Mouse (Mus musculus) CH12.LX (cell line): Measurements from ENCODE around the gene Acot12.

Experiments
- CTCF ChIP-seq, 2 experiments: IDR thresholded peaks in 1 of 2; conservative IDR thresholded peaks in 1 of 2; 2 replicates each; pipeline ENCODE4 v1.5.1; 2011 to 2012; ENCODE audit warnings: low read depth in 2 of 2, low read length in 2 of 2, improper control_type of control experiment in 1 of 2, inconsistent platforms in 1 of 2, mild to moderate bottlenecking in 1 of 2, moderate library complexity in 1 of 2
- HCFC1 ChIP-seq: IDR thresholded peaks from 2 replicates; pipeline ENCODE4 v1.6.1; 2012; ENCODE audit warnings: low read depth, mild to moderate bottlenecking, inconsistent platforms, low read length, improper control_type of control experiment
- JUND ChIP-seq: conservative IDR thresholded peaks from 2 replicates; pipeline ENCODE4 v1.6.1; 2011; ENCODE audit warnings: low read depth, low read length, improper control_type of control experiment
- POLR2A ChIP-seq: IDR thresholded peaks from 2 replicates; pipeline ENCODE4 v1.6.1; 2011; ENCODE audit warnings: low read depth, mild to moderate bottlenecking, improper control_type of control experiment, low read length
- RAD21 ChIP-seq: IDR thresholded peaks from 2 replicates; pipeline ENCODE4 v1.6.1; 2011; ENCODE audit warnings: low read depth, mild to moderate bottlenecking, low read length, improper control_type of control experiment, moderate library complexity
- SMC3 ChIP-seq: IDR thresholded peaks from 2 replicates; pipeline ENCODE4 v1.6.1; 2011; ENCODE audit warnings: low read depth, low read length, improper control_type of control experiment
- USF1 ChIP-seq: IDR thresholded peaks from 2 replicates; pipeline ENCODE4 v1.6.1; 2014; ENCODE audit warnings: low read depth, mild to moderate bottlenecking, inconsistent platforms, low read length, improper control_type of control experiment
- ZNF384 ChIP-seq: IDR thresholded peaks from 2 replicates; pipeline ENCODE4 v1.6.1; 2012; ENCODE audit warnings: low read depth, low read length, improper control_type of control experiment, inconsistent platforms

GRCm38 (mm10) chr13:91801726-91802125 lies 60.4 kb downstream of the Acot12 start:
- no peak for TF ChIP-seq JUND
- TF ChIP-seq CTCF (conservative IDR thresholded peaks at IDR 0.05 in 1 of 2, IDR thresholded peaks at IDR 0.05 in 1 of 2; ENCODE audit: low read depth in 2 of 2, low read length in 2 of 2): no peak
- no peak for TF ChIP-seq RAD21
- TF ChIP-seq POLR2A: 0 out of 2 replicates have a peak, but pooled peaks have one; percentile 31
- TF ChIP-seq ZNF384: no peak
- no peak for TF ChIP-seq HCFC1
- no peak for TF ChIP-seq USF1
- TF ChIP-seq SMC3: no peak
